Mouse (Mus musculus) forebrain, postnatal 0 days (tissue): ENCODE measurements around the gene Lin52. TPM values are rescaled to one million over a fixed set of nuclear protein-coding genes. Genes with fewer than 3 reads are reported as not detected.

ENCODE experiments used
- ATAC-seq: fragments of 200-750 bp; cut with Nextera tagmentation; 2 replicates; pipeline ENCODE4 v1.8.0; 2017; ENCODE audit warnings: mild to moderate bottlenecking, moderate library complexity
- DNase-seq: peaks from one replicate; pipeline ENCODE4 v3.0.0-alpha.2; 2015
- H3K27ac ChIP-seq: fragments of 300-500 bp; sonication (generic); 2 replicates; pipeline ENCODE4 v1.5.1; 2014; ENCODE audit warnings: low read depth, mild to moderate bottlenecking, antibody characterized with exemption, low read length, moderate library complexity, mixed read lengths
- H3K27me3 ChIP-seq: fragments of 300-500 bp; sonication (generic); 2 replicates; pipeline ENCODE4 v1.6.1; 2014; ENCODE audit warnings: mild to moderate bottlenecking, low read length, mixed read lengths; ENCODE audit not compliant: insufficient read depth
- H3K36me3 ChIP-seq: fragments of 300-500 bp; sonication (generic); 2 replicates; pipeline ENCODE4 v1.6.1; 2014; ENCODE audit warnings: mild to moderate bottlenecking, moderate library complexity; ENCODE audit not compliant: insufficient read depth
- H3K4me1 ChIP-seq: fragments of 300-500 bp; sonication (generic); 2 replicates; pipeline ENCODE4 v1.6.1; 2014; ENCODE audit warnings: antibody characterized with exemption; ENCODE audit not compliant: insufficient read depth
- H3K4me2 ChIP-seq: fragments of 300-500 bp; sonication (generic); 2 replicates; pipeline ENCODE4 v1.6.1; 2014; ENCODE audit warnings: low read depth, mild to moderate bottlenecking, moderate library complexity
- H3K4me3 ChIP-seq: fragments of 300-500 bp; sonication (generic); 2 replicates; pipeline ENCODE4 v1.5.1; 2014; ENCODE audit warnings: low read depth, low read length, mixed read lengths
- H3K9ac ChIP-seq: fragments of 300-500 bp; sonication (generic); 2 replicates; pipeline ENCODE4 v1.6.1; 2014; ENCODE audit warnings: mild to moderate bottlenecking
- H3K9me3 ChIP-seq: fragments of 300-500 bp; sonication (generic); 2 replicates; pipeline ENCODE4 v1.6.1; 2016; ENCODE audit warnings: low read length
- CTCF ChIP-seq: sonication (generic); IDR thresholded peaks from 2 replicates; pipeline ENCODE4 v1.5.1; 2016; ENCODE audit warnings: antibody characterized with exemption, control low read depth, low read depth
- WGBS: fragments of 180-500 bp; shearing (Covaris S2); extraction: QIAGEN DNeasy Blood & Tissue Kit; methylation state at CpG from one replicate; pipeline ENCODE4 v1.1.7; 2014; 5-methylcytosine and 5-hydroxymethylcytosine counted together
- polyA plus RNA-seq: library from polyadenylated mRNA; unstranded; fragments of >200 nt; fragmentation: Nextera tagmentation; extraction: Ambion mirVana; gene quantifications from 2 replicates; pipeline ENCODE4 v1.2.1, GENCODE M21; 2015
- total RNA-seq: library from RNA; depleted of rRNA; stranded (reverse); fragments of >200 nt; gene quantifications from 2 replicates; pipeline ENCODE4 v1.2.3, GENCODE M21; 2014

Gene Lin52
- total and polyA plus RNA-seq, 2 experiments from 2014 or later = 22.1 to 23.6 TPM

DNA sequence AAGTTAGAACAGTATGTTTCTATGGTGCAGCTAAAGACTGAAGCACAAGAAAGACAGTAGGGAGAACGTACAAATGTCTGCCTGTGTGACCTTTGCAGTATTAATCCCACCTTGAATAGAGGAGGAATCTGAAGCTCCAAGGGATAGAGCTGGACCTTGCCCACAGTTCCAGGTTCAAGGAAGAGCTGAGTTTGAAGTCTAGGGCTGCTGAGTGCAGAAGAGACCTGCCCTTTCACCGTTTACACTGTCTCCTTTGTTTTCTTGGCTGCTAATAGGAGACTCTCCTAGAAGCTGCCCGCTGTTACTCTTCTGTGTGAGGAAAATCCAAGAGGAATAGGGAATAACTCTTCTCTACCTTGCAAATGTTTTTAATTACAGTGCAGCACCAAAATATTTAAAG, 72.5 kb downstream of the Lin52 start:
- DNase-seq = no peak
- H3K36me3 ChIP-seq = no peaks in the 10 kb centered on the region; the same call in none of the 2 replicates
- H3K4me2 ChIP-seq = no peak overlapping the region
- no peaks in the 10 kb centered on the region for H3K4me1 ChIP-seq
- no peaks in the 10 kb centered on the region for H3K27me3 ChIP-seq
- no peak for TF ChIP-seq CTCF
- no peak overlapping the region for H3K9ac ChIP-seq
- no peak for ATAC-seq
- H3K4me3 ChIP-seq = no peak overlapping the region
- 43% methylated on average over 3 of the region's 3 CpGs for WGBS
- H3K9me3 ChIP-seq = no peaks in the 10 kb centered on the region
- H3K27ac ChIP-seq = no peak overlapping the region

DNA sequence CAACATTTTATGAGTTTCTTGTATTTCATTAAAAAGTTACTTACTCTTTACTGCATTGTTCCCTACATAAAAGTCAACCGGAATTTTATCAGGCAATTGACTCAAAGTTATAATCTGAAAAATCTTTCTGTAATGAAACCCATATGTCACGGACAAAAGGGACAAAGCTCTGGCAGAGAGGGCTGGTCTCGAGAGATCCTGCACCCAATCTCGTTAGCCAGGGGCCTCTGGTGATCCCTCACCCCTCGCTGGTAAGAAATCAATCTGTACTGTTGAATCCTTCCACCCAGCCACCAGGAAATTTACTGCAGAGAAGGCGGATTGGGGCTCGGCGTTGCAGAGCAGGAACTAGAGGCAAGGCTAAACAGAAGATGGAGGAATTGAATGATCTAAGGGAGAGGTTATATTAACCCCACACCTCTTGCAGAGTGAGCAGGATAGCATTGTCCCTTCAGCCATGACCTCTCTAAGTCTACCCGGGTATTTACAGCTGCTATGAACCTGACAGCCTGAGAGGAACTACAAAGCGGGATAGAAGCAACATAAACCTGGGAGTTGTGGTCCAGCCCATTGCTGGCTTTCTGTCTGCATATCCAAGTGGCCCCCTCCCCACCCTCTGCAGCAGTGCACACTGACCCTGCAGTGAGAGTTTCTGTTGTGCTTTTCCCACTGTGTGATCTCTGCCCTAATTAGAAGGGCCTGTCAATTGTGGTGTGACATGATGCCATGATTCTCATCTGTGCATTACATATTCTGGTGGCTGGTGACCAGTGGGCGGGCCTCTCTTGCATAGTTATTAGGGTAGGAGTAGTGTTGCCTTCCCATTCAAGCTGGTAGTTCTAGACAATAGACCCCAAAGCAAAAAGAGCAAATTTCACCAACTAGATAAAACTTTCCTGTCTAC, 73.2 kb downstream of the Lin52 start:
- DNase-seq = no peak
- H3K9ac ChIP-seq = no peak overlapping the region
- H3K27me3 ChIP-seq = no peaks in the 10 kb centered on the region
- H3K4me3 ChIP-seq = no peak overlapping the region
- WGBS = 49% methylated on average over 11 of the region's 11 CpGs
- no peak for ATAC-seq
- no peaks in the 10 kb centered on the region; the same call in none of the 2 replicates for H3K36me3 ChIP-seq
- no peaks in the 10 kb centered on the region for H3K4me1 ChIP-seq
- no peak overlapping the region for H3K27ac ChIP-seq
- no peak for TF ChIP-seq CTCF
- H3K4me2 ChIP-seq = no peak overlapping the region
- H3K9me3 ChIP-seq = no peaks in the 10 kb centered on the region

DNA sequence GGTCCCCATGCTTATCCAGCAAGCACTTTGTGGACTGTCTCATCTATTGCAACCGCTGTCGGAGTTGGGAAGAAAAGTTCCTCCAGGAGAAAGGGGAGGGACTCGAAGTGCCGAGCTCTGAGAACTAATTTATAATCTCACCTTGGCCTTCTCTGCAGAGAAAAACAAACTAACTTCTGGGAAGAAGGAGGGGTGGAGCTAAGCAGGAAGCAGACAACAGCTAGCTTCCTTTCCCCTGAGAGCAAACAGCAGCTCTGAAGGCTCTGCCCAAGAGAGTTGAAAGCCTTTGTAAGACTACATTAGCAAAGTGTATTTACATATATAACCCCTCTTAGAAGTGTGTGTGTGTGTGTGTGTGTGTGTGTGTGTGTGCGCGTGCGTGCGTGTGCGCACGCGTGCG, 74.2 kb downstream of the Lin52 start:
- Histone ChIP-seq H3K27ac (no peak overlapping the region), H3K4me3 (no peak overlapping the region), H3K9ac (no peak overlapping the region), H3K9me3 (no peaks in the 10 kb centered on the region), H3K4me2 (no peak overlapping the region), H3K36me3 (no peaks in the 10 kb centered on the region; the same call in none of the 2 replicates), H3K27me3 (no peaks in the 10 kb centered on the region), H3K4me1 (no peaks in the 10 kb centered on the region)
- WGBS = 84% methylated on average over 12 of the region's 12 CpGs
- ATAC-seq (no peak), DNase-seq (no peak)
- TF ChIP-seq CTCF = no peak

DNA sequence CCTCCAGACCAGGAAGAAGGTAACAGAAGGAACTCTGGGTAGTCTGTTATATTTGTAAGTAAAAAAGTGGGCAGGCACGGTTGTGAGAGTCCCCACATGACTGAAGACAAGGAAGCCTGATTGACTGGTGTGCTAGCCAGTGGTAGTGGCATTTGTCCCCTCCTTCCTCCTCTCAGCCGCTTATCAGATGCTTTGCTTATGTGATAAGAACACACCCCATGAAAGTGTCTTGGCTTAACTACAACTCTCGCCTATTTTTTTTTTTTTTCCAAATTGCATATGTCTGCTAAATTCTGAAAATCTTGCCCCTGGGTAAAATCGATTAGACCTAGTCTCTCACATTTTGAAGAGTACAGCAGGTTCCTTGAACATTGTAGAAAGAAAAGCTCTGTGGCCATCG, 79.2 kb downstream of the Lin52 start:
- ATAC-seq (no peak), DNase-seq (no peak)
- no peak overlapping the region for H3K4me3 ChIP-seq
- 87% methylated on average over 5 of the region's 5 CpGs for WGBS
- H3K9ac ChIP-seq = no peak overlapping the region
- no peak overlapping the region for H3K27ac ChIP-seq
- H3K36me3 ChIP-seq = no peaks in the 10 kb centered on the region
- no peak overlapping the region for H3K4me2 ChIP-seq
- no peaks in the 10 kb centered on the region for H3K27me3 ChIP-seq
- H3K4me1 ChIP-seq = no peaks in the 10 kb centered on the region
- no peak for TF ChIP-seq CTCF
- no peaks in the 10 kb centered on the region for H3K9me3 ChIP-seq

DNA sequence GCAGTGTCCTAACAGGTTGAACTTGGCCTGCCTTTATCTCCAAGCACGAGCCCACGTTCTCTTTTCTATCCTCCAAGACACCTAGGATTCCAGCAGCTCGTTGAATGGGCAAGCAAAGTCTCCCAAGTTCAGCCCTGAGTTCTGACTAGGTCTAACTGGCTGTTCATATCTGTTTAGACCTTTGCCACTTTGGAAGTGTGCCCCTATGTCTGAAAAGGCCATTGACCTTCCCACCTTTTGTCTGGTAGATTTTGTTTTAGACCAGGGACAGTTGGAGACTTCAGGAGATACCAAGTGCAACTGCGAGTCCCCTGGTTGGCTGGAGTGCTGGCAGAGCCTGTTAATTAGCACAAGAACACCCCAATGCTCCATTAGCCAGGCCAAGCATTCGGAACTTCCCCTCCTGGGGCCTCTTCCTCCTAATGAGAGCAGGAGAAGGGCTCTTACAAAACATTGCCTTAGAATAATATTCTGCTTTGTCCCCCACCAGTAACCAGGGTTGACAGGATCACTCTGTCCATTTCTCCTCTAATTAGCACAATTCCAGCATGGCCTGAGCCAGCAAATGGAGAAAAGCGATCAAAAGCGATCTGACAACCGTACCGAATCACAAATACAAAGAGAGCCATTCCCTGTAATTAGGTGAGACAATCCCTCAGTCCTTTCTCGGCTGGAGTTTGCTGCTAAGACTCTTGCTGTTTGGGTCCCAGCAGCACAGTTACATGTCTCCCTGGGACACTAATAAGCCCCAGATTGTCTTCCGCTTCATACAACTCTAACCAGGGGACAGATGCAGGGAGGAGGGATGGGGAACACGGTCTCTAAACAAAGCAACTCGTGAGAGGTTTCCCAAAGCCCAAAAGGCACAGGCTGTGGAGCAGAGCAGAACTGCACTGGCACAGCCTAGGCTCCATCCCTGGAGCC, 80.9 kb downstream of the Lin52 start:
- Histone ChIP-seq H3K4me3 (no peak overlapping the region), H3K36me3 (no peaks in the 10 kb centered on the region), H3K9ac (no peak overlapping the region), H3K9me3 (no peaks in the 10 kb centered on the region), H3K27ac (peak overlapping the region; percentile 57), H3K4me2 (no peak overlapping the region), H3K4me1 (no peaks in the 10 kb centered on the region), H3K27me3 (no peaks in the 10 kb centered on the region)
- ATAC-seq = peak; percentile 91
- TF ChIP-seq CTCF = no peak
- DNase-seq = peak; percentile 59
- WGBS = 18% methylated on average over 13 of the region's 13 CpGs

DNA sequence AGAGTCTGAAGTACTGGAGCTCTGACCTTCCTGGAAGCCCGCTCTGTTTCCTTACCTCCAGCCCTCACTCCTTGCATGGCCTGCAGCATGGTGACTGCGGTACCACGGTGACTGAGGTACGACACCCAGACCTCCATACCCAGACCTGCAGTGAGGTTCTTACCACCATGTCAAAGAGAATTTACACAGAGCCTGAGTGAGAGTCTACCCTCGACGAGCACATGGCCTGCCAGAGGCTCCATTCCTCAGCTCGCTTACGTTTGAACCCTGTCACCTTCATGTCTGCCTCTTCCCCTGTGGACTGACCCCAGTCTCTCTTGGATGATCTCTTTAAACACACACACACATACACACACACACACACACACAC, 81.6 kb downstream of the Lin52 start:
- TF ChIP-seq CTCF = no peak
- H3K4me1 ChIP-seq = no peaks in the 10 kb centered on the region
- no peaks in the 10 kb centered on the region for H3K27me3 ChIP-seq
- H3K9ac ChIP-seq = no peak overlapping the region
- H3K4me3 ChIP-seq = no peak overlapping the region
- no peaks in the 10 kb centered on the region for H3K36me3 ChIP-seq
- peak overlapping the region; percentile 57 for H3K27ac ChIP-seq
- no peak overlapping the region for H3K4me2 ChIP-seq
- WGBS = 36% methylated on average over 8 of the region's 8 CpGs
- ATAC-seq (no peak), DNase-seq (no peak)
- no peaks in the 10 kb centered on the region for H3K9me3 ChIP-seq
